Mouse (Mus musculus) lung, postnatal 0 days (tissue): ENCODE results near the gene Rassf8. TPM values are rescaled to one million over a fixed set of nuclear protein-coding genes. Genes with fewer than 3 reads are reported as not detected.

ENCODE experiments used
- ATAC-seq: fragments of 200-750 bp; cut with Nextera tagmentation; 2 replicates; pipeline ENCODE4 v1.8.0; 2017; ENCODE audit warnings: moderate library complexity
- DNase-seq: peaks from one replicate; pipeline ENCODE4 v3.0.0-alpha.2; 2016; ENCODE audit warnings: low spot score
- H3K27ac ChIP-seq: fragments of 300-500 bp; sonication (generic); 2 replicates; pipeline ENCODE4 v1.5.1; 2014; ENCODE audit warnings: antibody characterized with exemption, mild to moderate bottlenecking, low read length, mixed read lengths
- H3K27me3 ChIP-seq: fragments of 300-500 bp; sonication (generic); replicated peaks from 2 replicates; pipeline ENCODE4 v1.6.1; 2014; ENCODE audit warnings: low read length, mixed read lengths; ENCODE audit not compliant: insufficient read depth
- H3K36me3 ChIP-seq: fragments of 300-500 bp; sonication (generic); 2 replicates; pipeline ENCODE4 v1.6.1; 2014; ENCODE audit warnings: low read length, mixed read lengths; ENCODE audit not compliant: insufficient read depth
- H3K4me1 ChIP-seq: fragments of 300-500 bp; sonication (generic); 2 replicates; pipeline ENCODE4 v1.6.1; 2014; ENCODE audit warnings: antibody characterized with exemption, low read depth, low read length, mixed read lengths; ENCODE audit not compliant: insufficient read depth
- H3K4me2 ChIP-seq: fragments of 300-500 bp; sonication (generic); replicated peaks from 2 replicates; pipeline ENCODE4 v1.6.1; 2014; ENCODE audit warnings: low read depth, mild to moderate bottlenecking, low read length, moderate library complexity, mixed read lengths
- H3K4me3 ChIP-seq: fragments of 300-500 bp; sonication (generic); 2 replicates; pipeline ENCODE4 v1.5.1; 2014; ENCODE audit warnings: low read depth, low read length
- H3K9ac ChIP-seq: fragments of 300-500 bp; sonication (generic); replicated peaks from 2 replicates; pipeline ENCODE4 v1.6.1; 2014; ENCODE audit warnings: low read depth, mild to moderate bottlenecking
- H3K9me3 ChIP-seq: fragments of 300-500 bp; sonication (generic); 2 replicates; pipeline ENCODE4 v1.6.1; 2016; ENCODE audit warnings: low read length, mixed read lengths
- CTCF ChIP-seq: IDR thresholded peaks from 2 replicates; pipeline ENCODE4 v1.5.1; 2016; ENCODE audit warnings: antibody characterized with exemption, mild to moderate bottlenecking
- EP300 ChIP-seq: IDR thresholded peaks from 2 replicates; pipeline ENCODE4 v1.6.1; 2016; ENCODE audit warnings: antibody characterized with exemption, mild to moderate bottlenecking, control low read depth
- WGBS: fragments of 180-500 bp; shearing (Covaris S2); extraction: QIAGEN DNeasy Blood & Tissue Kit; methylation state at CpG from one replicate; pipeline ENCODE4 v1.1.7; 2014; 5-methylcytosine and 5-hydroxymethylcytosine counted together
- polyA plus RNA-seq: library from polyadenylated mRNA; unstranded; fragments of >200 nt; fragmentation: Nextera tagmentation; extraction: Ambion mirVana; gene quantifications from 2 replicates; pipeline ENCODE4 v1.2.1, GENCODE M21; 2015

Rassf8 gene
- polyA plus RNA-seq, 1 experiment from 2014 or later, result 15.1 TPM

- H3K36me3 ChIP-seq, result no peaks in the 10 kb centered on the region
- no peak overlapping the region for H3K4me2 ChIP-seq
- no peak overlapping the region for H3K27ac ChIP-seq
- no peak overlapping the region for H3K9ac ChIP-seq
- no peak for DNase-seq
- WGBS, result 67% methylated on average over 3 of the region's 3 CpGs
- H3K9me3 ChIP-seq, result no peaks in the 10 kb centered on the region
- no peaks in the 10 kb centered on the region for H3K27me3 ChIP-seq
- H3K4me1 ChIP-seq, result peaks cover 6% of the 10 kb centered on the region; the same call in 1 of the 2 replicates
- H3K4me3 ChIP-seq, result no peak overlapping the region
- no peak for ATAC-seq
- TF ChIP-seq EP300, result no peak
- TF ChIP-seq CTCF, result no peak
Measured at GRCm38 (mm10) chr6:145804276-145804675, 57.7 kb downstream of the Rassf8 start.

GRCm38 (mm10) chr6:145806784-145807183 is 60.2 kb downstream of the Rassf8 start:
- DNase-seq (no peak), ATAC-seq (no peak)
- Histone ChIP-seq H3K27me3 (no peaks in the 10 kb centered on the region), H3K36me3 (peaks cover 7% of the 10 kb centered on the region; the same call in 1 of the 2 replicates), H3K9me3 (no peaks in the 10 kb centered on the region), H3K27ac (no peak overlapping the region), H3K4me1 (peaks cover 6% of the 10 kb centered on the region; the same call in 1 of the 2 replicates), H3K4me3 (no peak overlapping the region), H3K4me2 (no peak overlapping the region), H3K9ac (no peak overlapping the region)
- 35% methylated on average over 2 of the region's 2 CpGs for WGBS
- TF ChIP-seq EP300 (no peak), CTCF (no peak)

GRCm38 (mm10) chr6:145807929-145808328 is 61.4 kb downstream of the Rassf8 start:
- no peak overlapping the region for H3K27ac ChIP-seq
- no peak for TF ChIP-seq CTCF
- TF ChIP-seq EP300, result no peak

GRCm38 (mm10) chr6:145809566-145809965 is 63.0 kb downstream of the Rassf8 start:
- Histone ChIP-seq H3K27ac (no peak overlapping the region), H3K27me3 (no peaks in the 10 kb centered on the region), H3K36me3 (peaks cover 7% of the 10 kb centered on the region; the same call in 1 of the 2 replicates), H3K4me2 (no peak overlapping the region), H3K9me3 (no peaks in the 10 kb centered on the region), H3K4me3 (no peak overlapping the region), H3K4me1 (no peaks in the 10 kb centered on the region), H3K9ac (no peak overlapping the region)
- no peak for DNase-seq
- TF ChIP-seq EP300 (no peak), CTCF (no peak)
- 74% methylated on average over 7 of the region's 7 CpGs for WGBS
- ATAC-seq, result no peak

More at GRCm38 (mm10) chr6:145807929-145808328, 61.4 kb downstream of the Rassf8 start:
- H3K9me3 ChIP-seq, result no peaks in the 10 kb centered on the region
- ATAC-seq, result peak; percentile 57
- DNase-seq, result no peak
- peaks cover 7% of the 10 kb centered on the region; the same call in 1 of the 2 replicates for H3K36me3 ChIP-seq
- no peak overlapping the region for H3K9ac ChIP-seq
- 61% methylated on average over 8 of the region's 9 CpGs for WGBS
- no peak overlapping the region for H3K4me2 ChIP-seq
- H3K4me1 ChIP-seq, result peaks cover 4% of the 10 kb centered on the region; the same call in 1 of the 2 replicates
- no peak overlapping the region for H3K4me3 ChIP-seq
- no peaks in the 10 kb centered on the region for H3K27me3 ChIP-seq

- Histone ChIP-seq H3K9me3 (no peaks in the 10 kb centered on the region), H3K4me1 (no peaks in the 10 kb centered on the region), H3K27ac (no peak overlapping the region), H3K4me2 (no peak overlapping the region), H3K36me3 (peaks cover 7% of the 10 kb centered on the region; the same call in 1 of the 2 replicates), H3K27me3 (no peaks in the 10 kb centered on the region), H3K4me3 (no peak overlapping the region), H3K9ac (no peak overlapping the region)
- no peak for ATAC-seq
- TF ChIP-seq CTCF (no peak), EP300 (no peak)
- 75% methylated on average over 6 of the region's 6 CpGs for WGBS
- no peak for DNase-seq
Measured at GRCm38 (mm10) chr6:145810015-145810414, 63.5 kb downstream of the Rassf8 start.

- no peak for DNase-seq
- WGBS, result 72% methylated on average over 1 of the region's 1 CpGs
- H3K27me3 ChIP-seq, result no peaks in the 10 kb centered on the region
- no peak overlapping the region for H3K27ac ChIP-seq
- no peaks in the 10 kb centered on the region for H3K4me1 ChIP-seq
- no peak overlapping the region for H3K4me3 ChIP-seq
- ATAC-seq, result no peak
- H3K9ac ChIP-seq, result no peak overlapping the region
- H3K36me3 ChIP-seq, result peaks cover 11% of the 10 kb centered on the region; the same call in 1 of the 2 replicates
- no peak overlapping the region for H3K4me2 ChIP-seq
- TF ChIP-seq EP300 (no peak), CTCF (no peak)
- H3K9me3 ChIP-seq, result no peaks in the 10 kb centered on the region
Measured at GRCm38 (mm10) chr6:145811174-145811573, 64.6 kb downstream of the Rassf8 start.

GRCm38 (mm10) chr6:145815200-145815599 is 68.7 kb downstream of the Rassf8 start:
- H3K4me1 ChIP-seq, result no peaks in the 10 kb centered on the region
- DNase-seq, result no peak
- no peak for ATAC-seq

More at GRCm38 (mm10) chr6:145815200-145815599, 68.7 kb downstream of the Rassf8 start:
- Histone ChIP-seq H3K9ac (no peak overlapping the region), H3K9me3 (no peaks in the 10 kb centered on the region), H3K4me3 (no peak overlapping the region), H3K36me3 (peaks cover 23% of the 10 kb centered on the region; the same call in 1 of the 2 replicates), H3K27ac (no peak overlapping the region), H3K4me2 (no peak overlapping the region), H3K27me3 (no peaks in the 10 kb centered on the region)
- 50% methylated on average over 15 of the region's 15 CpGs for WGBS
- TF ChIP-seq EP300 (no peak), CTCF (peak; percentile 49)
